Mouse (Mus musculus): ENCODE data around the gene Gm16434.
"Not testable (repeated sequence)": the region's sequence is repeated elsewhere in the genome, so short reads cannot be mapped to it uniquely, and the experiment has no call there.

The Gm16434 gene

GRCm38 (mm10) chr14:7194440-7194839 lies at the start of gene Gm16434:
Gene Gm16434 (minus strand): TSS chr14:7194540.
- in situ Hi-C loops (cut with MseI, MboI) = not testable (repeated sequence)

GRCm38 (mm10) chr14:7243498-7243897 lies 49.2 kb upstream of the Gm16434 start:
- in situ Hi-C loops (cut with MseI, MboI) = not testable (repeated sequence)

- in situ Hi-C loops (cut with MseI, MboI) = not testable (repeated sequence)
Observed at GRCm38 (mm10) chr14:7200070-7200469, 5.7 kb upstream of the Gm16434 start.

- in situ Hi-C loops (cut with MseI, MboI) = not testable (repeated sequence)
Observed at GRCm38 (mm10) chr14:7174483-7174971, 19.8 kb downstream of the Gm16434 start, which contains the start of gene Gm3512. Gene Gm3512 (minus strand): TSS chr14:7174533.

All from mouse trophoblast stem cell (cell line).